In genomic region chr4:63205583-63205982, GRCm38 (mm10) we compare ENCODE assay signal across 15 mouse cellular contexts. TPM values are rescaled to one million over a fixed set of nuclear protein-coding genes. Genes with fewer than 3 reads are reported as not detected.
DNase-seq lines count a peak whose midpoint lies in the region; ATAC-seq and TF ChIP-seq lines count a peak whose summit lies in the region.
"Had no signal": no experiment of that assay in that cellular context is flagged by ENCODE, and none has a peak within 500 bp of the region (broad histone marks: within the 10 kb centered on the region; RNA-seq: fewer than 3 reads in every experiment).

No protein-coding gene starts in this region.

- intact Hi-C loops in left cerebral cortex, postnatal 14 days (cut with DNase I), result no loop called here
- intact Hi-C loops in left cerebral cortex, adult 2 months (cut with DNase I), result no loop called here

- DNase-seq in left cerebral cortex, postnatal 14 days (ENCODE audit: low spot score in 2 of 2), result peak; percentile 58 to 69
- no peak for DNase-seq in left cerebral cortex, adult 2 months (ENCODE audit: extremely low spot score in 1 of 2, low spot score in 2 of 2)
- DNase-seq in monocyte, adult 2 months (ENCODE audit: low read depth in 1 of 2, low spot score in 2 of 2), result peak; percentile 7 to 29
- no peak for DNase-seq in thymus, postnatal 14 days
- DNase-seq: cerebellum, postnatal 14 days; gastrocnemius, postnatal 25 days; kidney, postnatal 25 days; thymus, adult 2 months had no signal

- no peak overlapping the region for H3K27ac ChIP-seq in left cerebral cortex, adult 2 months
- H3K27ac ChIP-seq: embryonic facial prominence, embryonic 15.5 days had no signal

- no peak for ATAC-seq in monocyte, adult 5-6 weeks (replicated peaks; ENCODE audit: insufficient number of reproducible peaks, low FRiP score, low TSS enrichment, poor library complexity, severe bottlenecking)
- ATAC-seq in common myeloid progenitor, adult 5-6 weeks (replicated peaks; ENCODE audit: low read depth, poor library complexity, severe bottlenecking), result peak; percentile 91
- ATAC-seq in neutrophil, adult 5-6 weeks (ENCODE audit: extremely low read depth, insufficient number of reproducible peaks, low FRiP score, poor library complexity, severe bottlenecking), result peak; percentile 33; the same call in 1 of the 2 replicates
- ATAC-seq in inflammation-experienced regulatory T-cells, adult 6 months, result no peak
- ATAC-seq: forebrain, embryonic 16.5 days had no signal

- H3K4me3 ChIP-seq in left cerebral cortex, adult 2 months, result no peak overlapping the region
- H3K4me3 ChIP-seq: embryonic facial prominence, embryonic 15.5 days had no signal

- no peak for TF ChIP-seq CTCF in left cerebral cortex, adult 2 months (IDR thresholded peaks at IDR 0.05)

RNA-seq across cellular contexts. Expression of gene Col27a1, which starts 8.2 kb away (rescaled TPM):
- total RNA-seq in left cerebral cortex, postnatal 14 days (2021), result 1 to 10 TPM; 3.1 to 3.4 TPM
- total RNA-seq in left cerebral cortex, adult 2 months (2021), result 1 to 10 TPM; 4.6 to 4.9 TPM
- total RNA-seq in monocyte, adult 5-6 weeks (2017), result 0.48 to 1.3 TPM (median 0.49 TPM) in 3 replicates
- 0.23 TPM in 1 of 2 replicates, not detected in the other for total RNA-seq in common myeloid progenitor, adult 5-6 weeks (2017)
- total RNA-seq in neutrophil, adult 5-6 weeks (2017), result 3.3 and 4.7 TPM in 2 replicates
- polyA plus RNA-seq in inflammation-experienced regulatory T-cells, adult 6 months (2017; shearing (Covaris generic)), result 1 to 10 TPM in 1 of 3 experiments, under 1 TPM in 2; 0.11 to 1.2 (median 0.65) TPM

RNA-seq across cellular contexts. Expression of gene Kif12, which starts 33.7 kb away (rescaled TPM):
- not detected for total RNA-seq in left cerebral cortex, postnatal 14 days (2021)
- total RNA-seq in left cerebral cortex, adult 2 months (2021), result not detected
- total RNA-seq in monocyte, adult 5-6 weeks (2017), result not detected in 3 replicates
- not detected in 2 replicates for total RNA-seq in common myeloid progenitor, adult 5-6 weeks (2017)
- not detected in 2 replicates for total RNA-seq in neutrophil, adult 5-6 weeks (2017)
- not detected for polyA plus RNA-seq in inflammation-experienced regulatory T-cells, adult 6 months (2017; shearing (Covaris generic))
- total RNA-seq: gastrocnemius, postnatal 25 days; megakaryocyte-erythroid progenitor cell, adult 5-6 weeks had no signal
- polyA plus RNA-seq: embryonic facial prominence, embryonic 15.5 days had no signal

RNA-seq across cellular contexts. Expression of gene Ambp, which starts 51.0 kb away (rescaled TPM):
- not detected for total RNA-seq in left cerebral cortex, postnatal 14 days (2021)
- not detected for total RNA-seq in left cerebral cortex, adult 2 months (2021)
- not detected in 3 replicates for total RNA-seq in monocyte, adult 5-6 weeks (2017)
- total RNA-seq in common myeloid progenitor, adult 5-6 weeks (2017), result not detected in 2 replicates
- not detected in 2 replicates for total RNA-seq in neutrophil, adult 5-6 weeks (2017)
- polyA plus RNA-seq in inflammation-experienced regulatory T-cells, adult 6 months (2017; shearing (Covaris generic)), result not detected
- total RNA-seq: gastrocnemius, postnatal 25 days; megakaryocyte-erythroid progenitor cell, adult 5-6 weeks had no signal

Comparison
In these comparisons a context has a peak if more than half of its experiments do, and no peak if none do; other contexts are left out.
1. DNase-seq: peak in left cerebral cortex, postnatal 14 days (2 of 2) and monocyte, adult 2 months (2 of 2); none in left cerebral cortex, adult 2 months (0 of 2) and thymus, postnatal 14 days (single experiment).
2. ATAC-seq: peak in common myeloid progenitor, adult 5-6 weeks (single experiment) and neutrophil, adult 5-6 weeks (single experiment); none in monocyte, adult 5-6 weeks (single experiment) and inflammation-experienced regulatory T-cells, adult 6 months (single experiment).